Mouse (Mus musculus) G1E (cell line): ENCODE measurements around the gene Olfr1375. TPM values are rescaled to one million over a fixed set of nuclear protein-coding genes. Genes with fewer than 3 reads are reported as not detected.
"Not testable (repeated sequence)": the region's sequence is repeated elsewhere in the genome, so short reads cannot be mapped to it uniquely, and the experiment has no call there.

ENCODE experiments used
- ATAC-seq: 2 replicates; pipeline ENCODE4 v1.8.0; 2016; ENCODE audit warnings: mild to moderate bottlenecking; ENCODE audit not compliant: insufficient number of reproducible peaks, poor library complexity, low FRiP score, severe bottlenecking; ENCODE audit errors: extremely low read depth
- DNase-seq: peaks from one replicate; pipeline ENCODE4 v3.0.0; 2012; ENCODE audit warnings: low spot score
- H3K27me3 ChIP-seq: 2 replicates; pipeline ENCODE4 v1.6.1; 2012; ENCODE audit warnings: mild to moderate bottlenecking, low read length, inconsistent platforms; ENCODE audit not compliant: insufficient read depth
- H3K36me3 ChIP-seq: replicated peaks from 2 replicates; pipeline ENCODE3; 2012; ENCODE audit warnings: mild to moderate bottlenecking, inconsistent platforms
- H3K4me1 ChIP-seq: 2 replicates; pipeline ENCODE4 v1.6.1; 2012; ENCODE audit warnings: low read depth, low read length, inconsistent platforms, mixed read lengths; ENCODE audit not compliant: insufficient read depth
- H3K4me3 ChIP-seq: 2 replicates; pipeline ENCODE4 v1.5.1; 2012; ENCODE audit warnings: low read depth, mild to moderate bottlenecking, inconsistent platforms, low read length, moderate library complexity, mixed read lengths
- H3K9me3 ChIP-seq: replicated peaks from 2 replicates; pipeline ENCODE4 v1.6.1; 2012; ENCODE audit warnings: inconsistent platforms
- CTCF ChIP-seq: IDR thresholded peaks from 2 replicates; pipeline ENCODE4 v1.5.1; 2012; ENCODE audit warnings: low read depth, low read length, inconsistent platforms, mixed read lengths
- GATA1 ChIP-seq: IDR thresholded peaks from 2 replicates; pipeline ENCODE4 v1.6.1; 2012; ENCODE audit warnings: borderline replicate concordance, low read length, inconsistent platforms, mixed read lengths
- GATA2 ChIP-seq: IDR thresholded peaks from 2 replicates; pipeline ENCODE4 v1.6.1; 2012; ENCODE audit warnings: low read depth, low read length, inconsistent platforms, borderline replicate concordance
- POLR2AphosphoS5 ChIP-seq: IDR thresholded peaks from 2 replicates; pipeline ENCODE4 v1.6.1; 2012; ENCODE audit warnings: low read depth, low read length, inconsistent platforms; ENCODE audit not compliant: insufficient replicate concordance
- TAL1 ChIP-seq: conservative IDR thresholded peaks from 2 replicates; pipeline ENCODE4 v1.6.1; 2012; ENCODE audit warnings: low read depth, low read length, inconsistent platforms, mixed read lengths
- polyA plus RNA-seq: library from polyadenylated mRNA; stranded (reverse); fragments of >175 nt; gene quantifications from 2 replicates; pipeline ENCODE4 v1.2.3, GENCODE M21; 2012
- total RNA-seq, 2 experiments: library from RNA; stranded (forward) in 1 of 2; stranded (reverse) in 1 of 2; fragments of 200-1000 nt in 1 of 2; fragments of >200 nt in 1 of 2; fragmentation: Nextera tagmentation in 1 of 2; gene quantifications; 2 replicates each; pipeline ENCODE4 v1.2.3; 2014 to 2017

The Olfr1375 gene
- total and polyA plus RNA-seq, 3 experiments, result not detected

- TF ChIP-seq GATA2, result no peak
- no peak for TF ChIP-seq TAL1
- TF ChIP-seq CTCF, result no peak
- TF ChIP-seq POLR2AphosphoS5, result no peak
- TF ChIP-seq GATA1, result no peak
- H3K4me3 ChIP-seq, result no peak overlapping the region
- H3K4me1 ChIP-seq, result no peaks in the 10 kb centered on the region
- DNase-seq (no peak), ATAC-seq (no peak)
- H3K36me3 ChIP-seq, result no peaks in the 10 kb centered on the region
- H3K9me3 ChIP-seq, result peaks cover 22% of the 10 kb centered on the region
- no peaks in the 10 kb centered on the region for H3K27me3 ChIP-seq
Observed at GRCm38 (mm10) chr11:51030225-51030624, 17.7 kb upstream of the Olfr1375 start.

- DNase-seq (no peak), ATAC-seq (no peak)
- no peaks in the 10 kb centered on the region for H3K27me3 ChIP-seq
- H3K36me3 ChIP-seq, result no peaks in the 10 kb centered on the region
- no peaks in the 10 kb centered on the region for H3K4me1 ChIP-seq
- no peak for TF ChIP-seq GATA2
- no peak for TF ChIP-seq TAL1
- TF ChIP-seq GATA1, result no peak
- no peak for TF ChIP-seq POLR2AphosphoS5
- TF ChIP-seq CTCF, result no peak
- no peak overlapping the region for H3K4me3 ChIP-seq
- H3K9me3 ChIP-seq, result peaks cover 17% of the 10 kb centered on the region
Observed at GRCm38 (mm10) chr11:51032851-51033250, 15.1 kb upstream of the Olfr1375 start.

- not testable (repeated sequence) for H3K36me3 ChIP-seq, DNase-seq, H3K27me3 ChIP-seq, H3K4me1 ChIP-seq, H3K4me3 ChIP-seq, ATAC-seq
- H3K9me3 ChIP-seq, result peaks cover 14% of the 10 kb centered on the region
Observed at GRCm38 (mm10) chr11:51034141-51034540, 13.8 kb upstream of the Olfr1375 start.

GRCm38 (mm10) chr11:51035951-51036350, 12.0 kb upstream of the Olfr1375 start:
- DNase-seq (no peak), ATAC-seq (no peak)
- Histone ChIP-seq H3K4me1 (no peaks in the 10 kb centered on the region), H3K4me3 (no peak overlapping the region), H3K27me3 (no peaks in the 10 kb centered on the region), H3K9me3 (peaks cover 19% of the 10 kb centered on the region), H3K36me3 (no peaks in the 10 kb centered on the region)
- TF ChIP-seq GATA1, result no peak
- TF ChIP-seq POLR2AphosphoS5, result no peak
- no peak for TF ChIP-seq GATA2
- TF ChIP-seq TAL1, result no peak
- TF ChIP-seq CTCF, result no peak

- peaks cover 18% of the 10 kb centered on the region for H3K9me3 ChIP-seq
- ATAC-seq, H3K36me3 ChIP-seq, DNase-seq, H3K4me3 ChIP-seq, H3K27me3 ChIP-seq, H3K4me1 ChIP-seq: not testable (repeated sequence)
Observed at GRCm38 (mm10) chr11:51044776-51045175, 3.1 kb upstream of the Olfr1375 start.

GRCm38 (mm10) chr11:51051678-51052077, 3.8 kb downstream of the Olfr1375 start:
- no peaks in the 10 kb centered on the region for H3K36me3 ChIP-seq
- no peak for TF ChIP-seq GATA2
- no peak for TF ChIP-seq GATA1
- no peak for TF ChIP-seq POLR2AphosphoS5
- no peak for TF ChIP-seq CTCF
- TF ChIP-seq TAL1, result no peak
- H3K27me3 ChIP-seq, result no peaks in the 10 kb centered on the region
- H3K4me3 ChIP-seq, result no peak overlapping the region
- peaks cover 18% of the 10 kb centered on the region for H3K9me3 ChIP-seq
- DNase-seq, result no peak
- ATAC-seq, result no peak
- H3K4me1 ChIP-seq, result no peaks in the 10 kb centered on the region

GRCm38 (mm10) chr11:51053230-51053629, 5.3 kb downstream of the Olfr1375 start:
- Histone ChIP-seq H3K4me1 (no peaks in the 10 kb centered on the region), H3K9me3 (peaks cover 20% of the 10 kb centered on the region), H3K4me3 (no peak overlapping the region), H3K27me3 (no peaks in the 10 kb centered on the region), H3K36me3 (no peaks in the 10 kb centered on the region)
- TF ChIP-seq TAL1 (no peak), GATA1 (no peak), GATA2 (no peak), POLR2AphosphoS5 (no peak), CTCF (no peak)
- DNase-seq (no peak), ATAC-seq (no peak)
